Mouse (Mus musculus) granulocyte monocyte progenitor cell, adult 5-6 weeks (primary cell): ENCODE data around the gene Tmem206. TPM values are rescaled to one million over a fixed set of nuclear protein-coding genes. Genes with fewer than 3 reads are reported as not detected.

ENCODE experiments used
- ATAC-seq: replicated peaks from 2 replicates; pipeline ENCODE4 v1.8.0; 2016; ENCODE audit warnings: mild to moderate bottlenecking, moderate TSS enrichment, inconsistent platforms; ENCODE audit not compliant: poor library complexity, severe bottlenecking
- total RNA-seq, 2 experiments: library from RNA; stranded (forward) in 1 of 2; stranded (reverse) in 1 of 2; fragments of 200-712, 200-1000 nt in 1 of 2; fragments of >200 nt in 1 of 2; fragmentation: Nextera tagmentation in 1 of 2; gene quantifications; 2 replicates each; pipeline ENCODE4 v1.2.3; 2014 to 2017

Tmem206 gene
- total RNA-seq, 2 experiments from 2014 or later: 23.2 to 27.2 TPM

DNA sequence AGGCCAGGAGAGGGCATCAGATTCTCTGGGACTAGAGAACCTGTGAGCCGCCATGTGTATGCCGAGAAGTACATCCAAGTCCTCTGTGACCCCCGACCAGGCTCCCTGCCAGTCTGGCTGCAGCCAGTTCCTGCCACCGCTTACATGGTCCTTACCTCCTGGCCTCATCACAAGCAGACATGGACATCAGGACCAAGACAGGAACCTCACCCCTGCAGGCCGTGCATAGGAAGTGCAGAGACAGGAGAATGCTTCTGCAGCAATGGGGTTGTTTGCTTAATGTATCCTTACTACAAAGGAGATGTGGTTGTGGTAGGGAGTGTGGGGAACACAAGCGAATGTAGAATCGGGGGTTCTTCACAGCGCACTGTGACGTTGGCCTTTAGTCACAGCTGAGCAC is 19.4 kb upstream of the Tmem206 start:
- 0 out of 2 replicates have a peak, but pooled peaks have one; percentile 17 for ATAC-seq

DNA sequence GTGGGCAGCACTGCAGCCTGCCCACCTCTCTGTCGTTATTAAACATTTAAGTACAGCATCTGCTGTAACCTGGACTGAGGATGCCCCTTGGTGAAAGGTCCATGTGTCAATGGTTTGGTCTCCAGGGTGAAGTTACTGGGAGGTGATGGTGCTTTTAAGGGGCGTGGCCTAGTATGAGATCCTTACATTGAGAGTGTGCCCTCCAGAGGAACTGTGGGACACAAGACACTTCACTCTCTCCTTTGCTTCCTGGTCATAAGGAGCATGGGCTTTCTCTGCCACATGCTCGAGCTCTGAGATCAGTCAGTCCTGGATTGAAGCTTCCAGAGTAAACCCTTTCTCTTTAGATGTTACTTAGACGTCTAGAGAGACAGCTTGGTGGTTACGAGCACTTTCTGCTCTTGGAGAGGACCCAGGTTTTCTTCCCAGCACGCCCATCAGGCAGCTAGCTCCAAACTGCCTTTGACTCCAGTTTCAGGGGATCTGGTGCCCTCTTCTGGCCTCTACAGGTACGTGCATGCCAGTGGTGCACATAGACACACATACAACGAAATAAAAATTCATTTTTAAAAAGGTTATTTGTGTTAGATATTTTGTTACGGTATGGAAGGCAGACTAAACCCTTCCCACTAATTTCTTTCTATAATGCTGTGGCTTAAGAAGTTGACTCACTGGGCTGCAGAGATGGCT is 17.8 kb upstream of the Tmem206 start:
- no peak for ATAC-seq

DNA sequence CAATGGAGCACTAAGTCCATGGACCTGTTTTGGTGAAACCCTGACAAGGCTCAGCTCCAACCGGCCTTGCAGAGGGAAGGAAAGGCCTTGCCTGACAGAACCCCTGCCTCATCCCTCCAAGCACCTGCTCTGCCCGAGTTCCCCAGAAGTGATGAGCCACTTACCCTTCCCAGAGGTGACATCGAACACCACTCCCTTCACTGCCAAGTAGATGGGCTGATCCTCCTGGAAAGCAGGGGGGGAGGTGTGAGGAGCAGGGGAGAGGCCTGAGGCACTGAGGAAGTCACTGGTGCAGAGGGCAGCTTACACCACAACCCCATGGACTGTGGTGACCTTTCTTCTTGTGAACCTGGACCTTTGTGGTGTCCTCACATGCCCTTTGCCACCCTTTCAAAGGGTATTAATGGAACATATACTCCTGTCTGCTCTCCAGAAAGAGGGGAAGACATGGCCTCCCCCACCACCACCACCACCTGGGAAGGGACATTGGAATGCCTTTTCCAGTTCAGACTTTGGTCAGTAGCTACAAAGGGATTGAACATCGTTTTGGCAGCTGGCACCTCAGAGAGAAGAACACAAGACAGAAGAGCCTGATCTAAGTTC is 14.3 kb upstream of the Tmem206 start:
- no peak for ATAC-seq

DNA sequence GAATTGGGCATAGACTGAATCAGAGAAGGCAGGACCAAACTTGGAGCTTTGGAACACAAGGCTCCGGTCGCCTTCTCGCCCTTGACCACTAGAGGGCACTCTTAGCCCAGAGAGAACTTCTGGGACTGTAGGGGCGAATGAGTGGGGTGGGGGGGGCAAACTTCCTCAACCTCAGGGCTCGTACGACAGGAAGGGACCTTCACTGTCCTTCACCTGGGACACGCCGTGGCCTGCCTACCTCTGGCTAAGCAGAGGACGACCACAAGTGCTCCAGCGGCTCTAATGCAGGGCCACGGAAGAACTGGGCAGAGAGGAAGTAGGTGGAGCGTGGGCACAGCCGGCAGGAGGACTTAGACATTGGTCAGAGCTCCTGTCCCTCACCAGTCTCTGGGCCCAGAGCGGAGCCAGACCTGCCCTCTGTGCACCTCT is 13.2 kb upstream of the Tmem206 start:
- ATAC-seq: peak; percentile 88

DNA sequence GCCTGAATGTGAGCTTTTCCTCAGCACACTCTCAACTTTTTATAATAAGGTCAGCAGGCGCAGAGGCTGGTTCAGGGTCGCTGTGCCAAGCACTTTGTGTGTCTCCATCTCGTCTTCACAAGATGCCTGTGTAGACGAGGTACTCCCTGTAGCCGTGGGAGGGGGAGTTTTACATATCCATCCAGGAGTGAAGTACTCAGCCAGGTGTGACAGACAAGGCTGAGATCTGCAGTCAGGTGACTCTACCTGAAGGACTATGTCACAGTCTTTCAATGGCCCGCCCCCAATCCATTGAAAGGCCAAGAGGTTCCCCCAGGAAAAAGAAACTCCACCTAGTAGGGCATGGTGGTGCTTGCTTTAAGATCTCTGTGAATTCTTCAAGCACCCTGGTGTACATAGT is 12.6 kb upstream of the Tmem206 start:
- ATAC-seq: no peak

DNA sequence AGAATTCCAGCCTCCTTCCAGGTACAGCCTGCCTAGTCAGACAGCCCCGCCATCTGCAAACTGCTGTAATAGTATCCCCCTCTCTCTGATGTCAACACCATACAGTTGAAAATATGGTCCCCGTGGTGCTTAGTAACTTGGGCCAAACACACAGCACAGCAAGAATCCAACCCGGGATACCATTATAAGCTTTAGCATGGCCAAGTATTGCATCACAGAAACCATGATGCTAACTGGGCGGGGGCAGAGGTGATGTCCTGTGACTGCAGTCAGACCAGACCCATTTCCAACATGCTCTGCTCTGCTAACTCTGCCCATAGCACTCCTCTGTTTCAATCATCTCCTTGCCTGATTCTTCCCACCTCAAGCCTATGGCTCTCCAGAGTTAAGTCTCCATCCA is 11.8 kb upstream of the Tmem206 start:
- peak; percentile 28 for ATAC-seq

DNA sequence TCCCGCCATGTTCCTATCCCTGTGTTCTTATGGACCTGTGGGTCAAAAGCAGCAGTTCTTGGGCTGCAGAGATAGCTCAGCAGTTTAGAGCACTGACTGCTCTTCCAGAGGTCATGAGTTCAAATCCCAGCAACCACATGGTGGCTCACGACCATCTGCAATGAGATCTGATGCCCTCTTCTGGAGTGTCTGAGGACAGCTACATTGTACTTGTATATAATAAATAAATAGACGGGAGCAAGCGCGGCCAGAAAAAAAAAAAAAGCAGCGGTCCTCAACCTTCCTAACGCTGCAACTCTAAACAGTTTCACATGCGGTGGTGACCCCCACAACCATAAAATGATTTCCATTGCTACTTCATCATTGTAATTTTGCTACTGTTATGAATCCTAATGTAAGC is 8.9 kb upstream of the Tmem206 start:
- ATAC-seq: no peak

DNA sequence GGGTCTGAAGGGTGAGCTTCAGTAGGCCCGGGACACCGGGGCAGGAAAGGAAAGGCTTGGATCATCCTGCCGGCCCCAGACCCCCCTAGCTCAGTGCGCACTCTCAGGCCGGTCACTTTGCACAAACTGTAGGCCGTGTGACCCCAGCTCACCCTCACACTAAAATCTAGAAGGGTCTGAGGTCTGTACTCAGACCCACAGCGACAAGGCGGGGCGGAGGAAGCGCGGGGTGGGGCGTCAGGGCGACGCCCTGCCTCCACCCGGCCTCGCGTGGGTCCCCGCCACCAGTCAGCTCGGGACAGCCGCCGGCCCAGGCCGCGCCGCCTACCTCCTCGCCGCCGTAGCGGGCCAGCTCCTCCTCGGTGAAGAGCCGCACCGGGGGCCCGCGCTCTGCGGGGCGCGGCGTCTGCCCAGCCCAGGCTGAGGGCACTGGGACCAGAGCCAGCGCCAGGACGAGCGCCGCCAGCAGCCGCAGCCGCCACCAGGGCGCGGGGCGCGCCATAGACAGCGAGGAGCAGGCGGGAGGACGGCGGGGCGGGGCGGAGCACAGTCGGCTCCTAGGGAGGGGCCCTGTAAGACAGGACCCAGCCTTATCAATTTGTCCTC is 8.0 kb upstream of the Tmem206 start, which contains the start of gene Nenf:
Gene Nenf (minus strand): TSS at position 604 of the 606 bp plus-strand sequence.
- peak; percentile 81 for ATAC-seq

DNA sequence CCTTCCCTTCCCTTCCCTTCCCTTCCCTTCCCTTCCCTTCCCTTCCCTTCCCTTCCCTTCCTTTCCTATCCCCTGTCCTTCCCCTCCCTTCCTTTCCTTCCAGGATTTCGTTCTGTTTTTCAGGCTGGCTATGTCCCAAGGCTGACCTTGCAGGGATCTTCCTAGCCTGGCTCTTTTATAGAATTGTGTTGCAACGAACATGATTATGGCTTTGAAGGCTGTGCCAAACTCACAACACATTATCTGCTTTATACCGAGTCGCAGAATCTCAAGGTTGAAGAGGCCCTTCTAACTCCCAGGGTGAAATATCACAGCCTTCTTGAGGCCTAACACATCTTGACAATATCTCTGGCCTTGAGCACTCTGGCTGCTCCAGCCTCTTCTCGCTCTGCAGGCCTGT is 7.0 kb upstream of the Tmem206 start:
- ATAC-seq: no peak

DNA sequence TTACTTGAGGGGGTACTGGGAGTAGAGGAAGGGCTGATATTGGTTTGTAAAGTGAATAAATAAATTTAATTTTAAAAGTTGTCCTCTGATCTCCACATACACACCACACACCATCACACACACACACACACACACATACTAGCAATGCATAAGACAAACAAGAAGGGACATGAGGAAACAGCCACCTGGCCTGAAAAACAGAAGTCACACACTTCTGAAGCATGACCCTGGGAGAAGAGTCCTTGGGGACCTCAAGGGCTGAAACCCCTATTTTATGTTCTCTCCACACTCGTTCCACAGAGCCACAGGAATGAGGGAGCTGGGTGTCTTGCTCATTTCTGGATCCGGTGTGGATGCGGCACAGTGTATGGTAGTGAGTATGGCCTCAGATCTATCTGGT is 2.3 kb upstream of the Tmem206 start:
- no peak for ATAC-seq

DNA sequence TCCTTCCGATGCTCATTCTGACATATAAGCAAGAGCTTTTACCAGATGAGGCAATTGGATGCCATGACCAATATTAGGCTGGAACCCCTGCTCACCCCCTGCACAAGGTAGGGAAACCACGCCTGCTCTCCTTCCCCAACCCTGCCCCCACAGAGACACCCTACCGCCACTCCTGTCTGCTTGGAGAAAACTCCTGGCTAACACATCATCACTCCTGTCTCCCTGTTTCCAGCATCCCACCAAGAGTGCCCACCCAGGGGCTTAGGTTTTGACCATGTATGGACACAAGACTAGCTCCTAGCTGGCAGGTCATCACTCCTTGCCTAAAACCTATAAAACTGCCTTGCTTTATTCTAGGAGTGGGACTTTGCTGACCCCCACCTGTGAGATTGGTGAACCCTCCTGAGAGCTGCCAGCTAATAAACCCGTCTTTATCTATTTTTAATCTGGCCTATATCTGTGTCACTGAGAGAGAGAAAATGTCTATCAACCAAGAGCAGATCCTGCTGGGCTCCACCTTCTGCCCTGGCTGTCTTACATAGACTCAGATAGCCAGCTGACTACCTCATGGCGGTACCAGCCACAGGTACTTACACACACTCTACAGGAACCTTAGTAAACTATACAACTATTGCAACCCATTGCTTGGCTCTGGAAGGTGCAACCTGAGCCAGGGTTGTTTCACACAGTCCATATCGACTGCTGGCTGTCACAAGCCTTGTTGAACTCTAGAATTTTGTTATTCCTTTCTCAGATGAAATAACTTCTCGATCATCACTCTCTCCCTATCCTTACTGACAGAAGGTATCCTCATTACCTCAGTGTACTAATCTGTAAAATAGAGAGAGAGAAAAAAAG is 750 bp upstream of the Tmem206 start:
- no peak for ATAC-seq

DNA sequence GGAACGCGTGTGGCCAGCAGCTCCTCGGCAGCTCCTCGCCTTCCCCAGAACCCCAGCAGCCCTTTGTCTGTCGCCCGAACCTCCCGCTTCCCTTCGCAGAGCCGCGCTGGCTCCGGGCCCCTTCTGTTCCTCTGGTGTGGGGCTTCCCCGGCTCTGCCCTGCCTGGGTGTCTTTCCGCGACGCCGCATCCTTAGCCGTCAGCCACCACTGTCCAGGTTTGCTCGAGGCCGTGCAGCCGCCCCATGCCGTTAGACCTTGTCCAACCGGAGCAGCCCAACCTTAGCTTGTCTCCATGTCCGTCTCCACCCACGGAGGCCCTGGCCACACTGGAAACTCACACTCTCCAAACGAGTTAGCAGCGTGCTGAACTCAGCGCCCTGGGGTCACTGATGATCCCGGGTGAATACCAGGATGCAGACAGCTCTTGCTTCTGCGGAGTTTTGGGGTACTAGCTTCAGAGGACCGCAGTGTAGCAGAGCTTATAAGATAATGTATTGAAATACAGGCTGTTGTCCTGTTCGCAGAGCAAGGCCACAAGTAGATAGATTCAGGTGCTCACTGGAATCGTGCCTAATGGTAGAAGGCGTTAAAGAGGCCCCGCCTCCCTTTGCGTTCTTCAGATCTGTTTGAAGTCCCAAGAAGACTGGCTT is 646 bp downstream of the Tmem206 start:
- peak; percentile 39 for ATAC-seq

DNA sequence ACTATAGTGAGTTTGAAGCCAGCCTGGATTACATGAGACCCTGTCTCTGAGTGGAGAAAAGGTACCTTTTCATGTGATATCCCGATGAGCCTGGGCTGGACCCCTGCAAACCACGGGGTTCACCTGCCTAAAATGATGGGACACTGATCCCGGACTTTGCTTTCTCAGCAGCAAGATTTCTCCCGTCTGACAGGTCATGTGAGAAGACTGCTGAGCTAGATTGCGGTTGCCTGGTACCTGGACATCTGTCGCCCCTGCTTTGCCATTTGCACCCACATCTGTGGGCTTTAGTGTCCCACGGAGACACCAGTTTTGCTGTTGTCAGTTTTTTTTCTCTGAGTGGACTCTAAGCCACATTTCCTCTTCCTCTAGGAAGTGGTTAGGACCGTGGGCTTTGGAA is 1.5 kb downstream of the Tmem206 start:
- no peak for ATAC-seq

DNA sequence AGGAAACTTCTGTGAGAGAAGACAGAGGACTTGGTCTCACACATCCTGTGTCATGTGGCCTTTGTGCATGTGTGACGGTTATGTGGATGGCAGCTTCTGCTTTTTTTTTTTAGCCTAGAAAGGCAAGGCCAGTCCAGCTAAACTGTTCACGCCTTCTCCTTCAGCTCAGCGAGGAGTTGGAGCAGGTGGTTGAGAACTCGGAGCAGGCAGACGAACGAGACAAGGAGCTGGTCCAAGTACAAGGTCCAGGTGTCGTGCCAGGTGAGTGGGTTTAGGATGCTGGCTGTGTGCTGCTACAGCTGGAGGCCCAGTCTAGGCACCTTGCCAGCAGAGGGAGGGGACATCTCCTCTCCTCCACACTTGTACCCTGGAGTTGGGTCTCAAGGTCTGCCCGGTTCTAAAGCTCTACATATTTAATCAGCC is 2.3 kb downstream of the Tmem206 start:
- peak; percentile 45 for ATAC-seq

DNA sequence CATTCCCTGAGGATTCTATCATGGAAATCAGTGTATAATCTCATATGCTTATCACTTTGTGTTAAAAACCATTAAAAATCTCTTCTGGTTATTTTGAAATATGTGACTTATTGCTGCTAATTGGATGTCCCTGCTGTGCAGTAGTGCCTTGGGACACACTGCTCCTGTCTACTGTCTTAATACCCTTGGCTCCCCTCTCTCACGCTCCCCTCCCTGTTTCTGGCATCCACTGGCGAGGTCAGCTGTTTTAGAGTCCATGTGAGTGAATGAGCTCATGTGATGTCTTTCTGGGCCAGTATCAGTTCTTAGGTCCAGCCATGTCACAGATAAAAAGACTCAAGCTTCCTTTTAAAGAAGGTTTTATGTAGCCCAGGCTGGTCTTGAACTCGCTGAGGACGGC is 4.6 kb downstream of the Tmem206 start:
- ATAC-seq: no peak

DNA sequence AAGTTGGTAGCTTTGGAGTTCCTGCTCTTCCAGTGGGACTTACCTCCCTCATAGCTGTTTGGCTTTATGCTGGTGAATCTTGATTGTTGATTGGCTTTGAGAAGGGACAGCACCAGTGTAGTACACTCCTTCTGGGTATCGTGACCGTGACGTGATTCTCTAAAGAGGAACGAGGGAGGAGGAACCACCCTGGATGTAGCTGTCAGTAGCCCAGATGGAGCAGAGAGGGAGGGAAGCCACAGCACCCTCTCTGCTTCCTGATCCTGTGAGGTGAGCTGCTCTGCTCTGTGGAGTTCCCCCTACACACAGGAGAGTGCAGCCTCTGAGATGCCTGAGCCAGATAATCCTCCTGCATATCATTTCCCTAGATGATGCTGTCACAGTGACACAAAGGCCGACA is 8.8 kb downstream of the Tmem206 start:
- ATAC-seq: peak; percentile 88

DNA sequence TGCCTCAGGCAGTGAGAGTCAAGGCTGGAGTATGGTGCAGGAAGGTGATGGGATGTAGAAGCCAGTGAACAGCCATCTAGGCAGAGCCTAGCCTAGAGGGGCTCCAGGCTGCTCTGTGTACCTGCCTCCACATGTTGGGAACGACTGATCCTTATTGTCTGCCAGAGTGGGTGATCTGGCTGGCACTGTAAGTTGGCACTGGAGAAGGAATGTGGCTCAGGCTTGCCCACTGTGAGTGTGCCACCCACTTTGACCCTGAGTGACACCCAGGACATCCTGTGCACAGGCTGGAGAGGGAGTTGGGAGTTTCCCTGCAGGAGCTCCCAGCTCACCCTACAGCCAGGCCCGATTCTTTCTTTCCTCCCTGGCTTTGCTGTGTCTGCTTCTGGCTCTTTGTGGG is 14.2 kb downstream of the Tmem206 start:
- no peak for ATAC-seq

DNA sequence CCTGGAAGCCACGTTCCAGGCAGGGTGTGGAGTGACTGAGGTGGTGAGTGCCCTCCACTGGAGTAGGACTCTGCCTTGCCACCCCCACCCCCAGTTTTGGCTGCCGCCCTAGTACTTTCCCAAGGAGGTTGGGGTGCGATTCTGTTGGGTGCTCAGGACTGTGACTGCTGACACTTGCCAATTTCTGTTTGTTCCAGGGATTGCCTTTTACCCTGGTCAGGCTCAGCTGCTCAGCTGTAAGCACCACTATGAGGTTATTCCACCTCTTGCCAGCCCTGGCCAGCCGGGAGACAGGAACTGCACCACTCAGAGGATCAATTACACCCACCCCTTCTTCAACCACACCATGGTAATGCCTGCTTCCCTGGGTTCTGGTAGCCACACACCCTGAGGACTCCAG is 14.8 kb downstream of the Tmem206 start:
- no peak for ATAC-seq

DNA sequence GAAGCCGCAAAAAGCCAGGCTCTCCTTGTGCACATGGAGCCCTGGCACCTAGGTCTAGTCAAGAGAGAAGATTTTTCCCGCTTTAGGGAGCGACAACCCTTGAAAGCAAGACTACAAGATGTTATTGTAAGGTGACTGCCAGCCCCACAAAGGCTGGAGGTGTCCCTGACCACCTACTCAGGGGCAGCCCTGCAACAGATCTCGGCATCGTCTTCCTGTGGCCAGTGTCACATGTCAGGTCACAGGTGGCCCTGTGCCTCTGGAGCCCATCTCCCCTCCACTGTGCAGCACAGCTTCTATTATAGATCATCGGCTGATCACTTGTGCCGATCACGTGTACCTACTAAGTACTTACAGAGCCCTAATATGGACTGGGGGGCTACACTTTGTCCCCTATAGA is 21.9 kb downstream of the Tmem206 start:
- no peak for ATAC-seq

DNA sequence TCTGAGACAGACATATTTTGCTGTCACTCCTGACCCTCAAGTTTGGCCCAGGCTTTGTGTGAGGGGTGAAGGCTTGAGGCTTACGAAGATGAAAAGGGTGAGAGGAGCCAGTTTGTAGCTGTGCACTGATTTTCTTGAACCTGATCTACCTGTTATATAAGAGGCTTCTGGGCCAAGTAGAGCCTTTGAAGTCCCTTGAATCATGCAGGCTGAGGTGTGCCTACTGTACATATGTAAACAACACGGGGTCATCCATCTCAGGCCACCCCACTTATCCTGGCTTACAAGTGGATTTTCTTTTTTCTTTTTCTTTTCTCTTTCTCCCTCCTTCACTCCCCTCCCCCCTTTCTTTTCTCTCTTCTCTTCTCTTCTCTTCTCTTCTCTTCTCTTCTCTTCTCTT is 22.9 kb downstream of the Tmem206 start:
- no peak for ATAC-seq
